Mouse (Mus musculus) liver, adult 2 months (tissue): ENCODE measurements around the gene Hist1h4h.

Experiments
- CTCF ChIP-seq: fragments of 200-500 bp; IDR thresholded peaks from 2 replicates; pipeline ENCODE4 v1.5.1; 2011; ENCODE audit warnings: low read depth, low read length, control low read depth
- POLR2A ChIP-seq: fragments of 200-500 bp; IDR thresholded peaks from 2 replicates; pipeline ENCODE4 v1.6.1; 2011; ENCODE audit warnings: low read length, control low read depth; ENCODE audit not compliant: insufficient read depth; ENCODE audit errors: extremely low read depth

DNA sequence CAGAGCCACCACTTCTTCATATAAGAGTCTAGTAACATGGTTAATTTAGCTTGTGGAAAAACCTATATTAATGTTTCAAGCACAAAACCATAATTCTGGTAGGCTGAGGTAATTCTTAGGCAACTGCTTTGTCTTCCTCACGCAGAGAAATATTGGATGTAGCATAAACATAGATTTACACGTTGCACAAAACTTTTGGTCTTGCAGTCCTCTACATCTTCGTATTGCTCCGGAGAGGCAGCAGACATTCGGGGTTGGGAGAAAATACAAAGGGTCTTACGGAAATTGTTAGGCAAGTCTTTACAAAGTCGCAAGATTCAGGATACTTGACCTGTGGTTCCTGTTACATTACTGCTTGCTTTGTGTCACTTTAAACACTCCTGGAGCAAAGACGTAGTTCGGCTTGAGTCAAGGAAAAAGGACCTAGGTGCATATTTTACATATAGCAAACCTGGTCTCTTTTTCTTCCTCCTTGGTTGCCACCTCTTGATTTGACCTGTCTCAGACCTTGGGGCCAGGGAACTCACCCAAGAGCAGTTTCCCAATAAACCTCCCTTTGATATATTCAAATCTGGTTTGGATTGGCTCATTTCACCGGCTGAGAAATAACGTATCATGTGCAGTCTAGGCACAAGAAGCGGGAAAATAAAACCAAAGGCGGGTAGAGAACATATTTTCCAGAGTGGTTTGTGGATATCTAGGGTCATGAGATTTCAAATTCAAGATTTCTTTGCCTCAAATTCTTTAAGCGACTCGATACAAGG is 3.7 kb downstream of the Hist1h4h start:
- TF ChIP-seq CTCF (no peak), POLR2A (no peak)
